Mouse (Mus musculus) spleen, postnatal 14 days (tissue): ENCODE measurements around the gene Dis3l2.

Experiments
- DNase-seq, 2 experiments: peaks; one replicate each; pipeline ENCODE4 v3.0.0; 2021 to 2022; ENCODE audit warnings: low spot score in 2 of 2

Dis3l2 gene

GRCm38 (mm10) chr1:87010629-87011330 lies 307.2 kb downstream of the Dis3l2 start:
- DNase-seq: no peak

DNA sequence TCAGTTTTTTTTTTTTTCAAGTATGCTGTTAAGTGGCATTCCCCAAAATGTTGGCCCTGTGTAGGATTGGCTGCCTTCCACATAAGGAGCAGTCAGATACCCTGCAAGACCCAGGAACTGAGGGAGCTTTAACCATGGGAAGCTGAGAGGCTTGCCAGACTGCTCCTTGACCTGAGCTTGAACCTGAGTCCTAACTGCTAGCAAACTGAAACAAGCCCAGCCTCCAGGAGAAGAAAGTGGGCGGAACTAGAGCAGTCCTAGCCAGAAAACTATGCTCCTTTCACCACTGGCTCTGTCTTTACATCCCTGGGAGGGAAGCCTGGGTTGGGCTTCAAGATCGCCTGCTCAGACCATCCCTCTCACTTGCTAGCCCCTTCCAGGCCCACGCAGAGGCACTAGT lies 308.1 kb downstream of the Dis3l2 start:
- DNase-seq: no peak

DNA sequence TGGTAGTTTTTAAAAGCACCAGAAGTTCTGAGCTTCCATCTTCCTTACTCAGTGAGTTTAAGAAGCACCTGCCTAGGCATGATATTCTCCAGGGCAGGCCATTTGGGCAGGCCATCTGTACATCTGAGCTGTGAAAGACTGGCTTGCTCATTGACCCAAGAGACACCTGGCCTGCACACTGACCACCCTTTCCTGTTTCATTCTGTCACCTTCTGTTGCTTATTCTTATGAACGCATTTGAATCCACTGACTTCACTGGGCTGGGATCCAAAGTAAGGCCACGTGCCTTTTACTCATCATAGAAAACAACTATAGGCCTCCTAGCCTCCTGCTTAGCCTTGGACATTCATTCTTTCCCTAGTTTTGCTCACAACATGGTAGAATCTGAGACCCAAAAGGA lies 309.0 kb downstream of the Dis3l2 start:
- DNase-seq: no peak

DNA sequence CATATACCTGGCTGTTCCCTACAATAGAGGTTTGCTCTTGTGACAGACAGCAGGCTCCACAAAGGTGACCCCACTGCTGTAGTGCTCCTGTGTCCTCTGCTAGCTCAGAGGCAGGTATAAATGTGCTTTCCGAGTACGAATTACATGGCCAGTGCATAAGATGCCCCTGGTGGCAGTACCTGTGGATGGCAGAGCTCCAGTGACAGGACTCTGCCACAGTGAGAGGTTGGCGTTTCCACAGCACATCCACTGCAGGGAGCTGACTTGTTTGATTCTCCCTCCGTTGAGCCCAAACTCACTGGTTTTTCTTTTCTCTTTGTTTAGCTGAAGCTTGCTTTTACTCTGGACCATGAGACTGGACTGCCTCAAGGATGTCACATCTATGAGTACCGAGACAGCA lies 317.1 kb downstream of the Dis3l2 start:
- no peak for DNase-seq

DNA sequence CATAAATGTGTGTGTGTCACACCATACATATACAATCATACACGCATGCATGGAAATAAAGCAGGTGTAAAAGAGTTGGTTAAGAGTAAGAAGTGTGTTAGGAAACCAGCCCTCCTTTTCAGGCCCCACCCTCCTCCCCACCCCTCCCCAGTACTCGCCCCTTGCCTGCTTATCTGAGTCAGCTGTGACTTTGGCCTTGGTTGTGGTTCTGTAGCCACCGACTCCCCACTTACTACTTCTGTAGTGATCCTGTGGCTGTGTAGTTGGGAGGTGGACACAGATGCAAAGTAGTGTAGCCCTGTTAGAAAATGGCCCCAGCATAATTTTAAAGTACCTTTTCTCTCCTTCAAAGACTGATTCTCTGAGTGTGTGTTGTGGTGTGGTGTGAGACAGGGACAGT lies 318.0 kb downstream of the Dis3l2 start:
- no peak for DNase-seq

GRCm38 (mm10) chr1:87023291-87024170 lies 319.9 kb downstream of the Dis3l2 start:
- DNase-seq: no peak

DNA sequence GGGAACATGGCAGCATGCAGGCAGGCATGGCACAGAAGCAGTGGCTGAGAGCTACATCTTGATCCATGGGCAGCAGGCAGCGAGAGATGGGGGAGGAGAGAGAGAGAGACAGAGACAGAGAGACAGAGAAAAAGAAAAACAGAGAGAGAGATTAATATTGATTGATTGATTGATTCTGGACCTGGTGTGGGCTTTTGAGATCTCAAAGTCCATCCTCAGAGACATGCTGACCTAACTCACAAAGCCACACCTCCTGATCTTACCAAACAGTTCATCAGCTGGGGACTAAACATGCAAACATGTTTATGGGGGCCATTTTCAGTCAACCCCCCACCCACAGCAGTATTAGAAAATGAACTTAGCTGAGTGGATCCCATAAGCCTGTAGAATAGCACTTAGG lies 321.4 kb downstream of the Dis3l2 start:
- no peak for DNase-seq

- DNase-seq: no peak
Measured at GRCm38 (mm10) chr1:87028786-87029185, 325.2 kb downstream of the Dis3l2 start.

DNA sequence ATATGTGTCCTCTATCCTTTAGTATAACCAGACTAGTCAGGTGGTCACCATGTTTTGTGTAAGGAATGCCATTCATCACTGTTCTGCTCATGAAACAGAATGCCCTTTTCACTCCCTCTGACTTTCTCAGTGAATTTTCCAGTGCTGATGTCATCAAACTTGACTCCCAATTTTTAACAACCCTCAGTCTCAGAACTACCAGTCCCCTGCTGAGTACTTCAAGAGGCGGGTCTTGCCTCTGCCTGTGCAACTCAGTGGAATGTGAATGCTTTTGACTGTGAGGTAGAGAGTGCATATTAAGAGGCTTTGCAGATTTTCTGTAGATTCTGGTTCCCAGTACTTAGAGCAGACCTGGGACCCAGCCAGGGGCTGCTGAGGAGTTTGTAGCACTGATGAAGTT lies 327.0 kb downstream of the Dis3l2 start:
- no peak for DNase-seq

GRCm38 (mm10) chr1:87032466-87032865 lies 328.9 kb downstream of the Dis3l2 start:
- DNase-seq: no peak

- DNase-seq: no peak
Measured at GRCm38 (mm10) chr1:87035532-87036161, 332.0 kb downstream of the Dis3l2 start.

- no peak for DNase-seq
Measured at GRCm38 (mm10) chr1:87036334-87036733, 332.7 kb downstream of the Dis3l2 start.

DNA sequence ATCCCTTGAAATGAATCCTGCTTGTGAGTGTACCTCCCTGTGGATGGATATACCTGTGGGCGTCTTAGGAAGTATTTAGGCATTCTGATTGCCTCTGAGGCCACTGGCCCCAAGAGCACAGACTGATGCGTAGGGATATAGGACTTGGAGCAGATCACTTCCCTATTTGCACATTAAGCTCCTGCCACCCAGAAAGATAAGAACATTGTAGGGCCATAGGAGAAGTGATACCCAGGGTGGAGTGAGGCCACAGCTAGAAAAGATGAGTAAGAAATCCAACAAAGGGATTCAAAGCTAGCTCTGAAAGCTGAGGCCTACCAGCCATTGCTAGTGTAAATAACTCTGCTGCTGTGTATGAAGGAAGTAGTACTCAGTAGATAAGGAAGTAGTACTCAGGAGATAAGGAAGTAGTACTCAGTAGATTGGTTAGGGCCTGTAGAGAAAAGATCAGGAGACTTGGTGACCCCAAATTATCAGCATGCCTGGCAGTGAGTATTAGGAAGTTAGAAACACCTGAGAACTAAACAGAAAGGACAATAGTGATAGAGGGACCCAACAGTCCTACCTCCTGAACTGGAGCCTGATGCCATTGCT lies 335.0 kb downstream of the Dis3l2 start:
- DNase-seq: no peak

DNA sequence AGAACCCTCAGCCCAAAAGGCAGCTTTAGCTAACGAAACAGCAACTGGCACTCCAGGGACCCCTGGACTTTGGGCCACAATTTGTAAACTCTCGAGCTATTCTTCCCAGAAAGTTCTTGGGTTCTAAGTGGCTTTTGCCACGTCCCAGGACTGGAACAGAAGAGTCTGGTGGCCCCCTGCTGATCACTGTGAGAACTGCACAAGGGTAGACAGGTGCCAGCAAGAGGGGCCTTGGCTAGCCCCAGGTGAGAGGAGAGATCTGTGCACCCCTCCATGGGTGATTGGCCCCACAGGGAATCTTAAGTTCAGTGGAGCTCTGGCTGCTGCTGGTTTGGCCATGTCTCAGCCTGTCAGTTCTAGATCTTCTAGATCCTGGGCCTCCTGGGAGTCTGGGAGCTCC lies 337.5 kb downstream of the Dis3l2 start:
- DNase-seq: peak; percentile 21 to 51

GRCm38 (mm10) chr1:87041814-87042438 lies 338.3 kb downstream of the Dis3l2 start:
- DNase-seq: peak in 1 of 2 experiments; percentile 52

DNA sequence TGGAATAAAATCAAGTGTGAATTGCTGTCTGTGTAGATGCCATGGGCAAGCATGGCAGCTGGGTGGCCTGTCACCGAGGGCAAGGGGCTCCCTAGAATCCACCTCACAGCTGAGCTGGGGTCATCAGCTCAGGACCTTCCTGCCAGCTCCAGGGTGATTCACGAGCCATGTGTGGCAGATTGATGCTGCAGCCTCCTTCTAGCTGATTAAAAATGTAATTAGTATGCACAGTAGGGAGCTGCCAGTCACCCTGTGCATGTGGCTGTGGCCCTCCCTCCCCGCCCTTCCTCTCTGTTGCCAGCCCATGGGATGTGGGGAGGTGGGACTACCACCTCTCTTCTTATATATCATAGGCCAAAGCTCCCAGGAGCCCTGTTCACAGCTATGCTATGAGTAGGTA lies 346.5 kb downstream of the Dis3l2 start:
- no peak for DNase-seq

- DNase-seq: no peak
Measured at GRCm38 (mm10) chr1:87050700-87051099, 347.1 kb downstream of the Dis3l2 start.

- DNase-seq: no peak
Measured at GRCm38 (mm10) chr1:87051369-87051768, 347.8 kb downstream of the Dis3l2 start.

DNA sequence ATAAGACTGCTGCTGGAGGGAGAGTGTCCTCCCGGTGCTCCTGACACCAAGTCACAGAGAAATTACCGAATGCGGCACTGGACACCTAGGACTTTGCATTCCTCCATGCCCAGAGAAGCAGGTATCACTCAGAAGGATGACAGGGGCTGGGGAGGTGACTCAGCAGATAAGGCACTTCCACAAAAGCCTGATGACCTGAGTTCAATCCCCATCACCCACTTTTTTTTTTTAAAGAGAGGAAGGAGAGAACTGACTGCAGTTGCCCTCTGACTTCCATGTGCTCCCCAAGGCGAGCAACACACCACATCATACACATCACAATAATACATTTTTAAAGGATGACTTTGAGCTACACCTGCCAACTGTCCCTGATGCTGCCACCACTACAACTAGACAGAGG lies 353.5 kb downstream of the Dis3l2 start:
- no peak for DNase-seq

DNA sequence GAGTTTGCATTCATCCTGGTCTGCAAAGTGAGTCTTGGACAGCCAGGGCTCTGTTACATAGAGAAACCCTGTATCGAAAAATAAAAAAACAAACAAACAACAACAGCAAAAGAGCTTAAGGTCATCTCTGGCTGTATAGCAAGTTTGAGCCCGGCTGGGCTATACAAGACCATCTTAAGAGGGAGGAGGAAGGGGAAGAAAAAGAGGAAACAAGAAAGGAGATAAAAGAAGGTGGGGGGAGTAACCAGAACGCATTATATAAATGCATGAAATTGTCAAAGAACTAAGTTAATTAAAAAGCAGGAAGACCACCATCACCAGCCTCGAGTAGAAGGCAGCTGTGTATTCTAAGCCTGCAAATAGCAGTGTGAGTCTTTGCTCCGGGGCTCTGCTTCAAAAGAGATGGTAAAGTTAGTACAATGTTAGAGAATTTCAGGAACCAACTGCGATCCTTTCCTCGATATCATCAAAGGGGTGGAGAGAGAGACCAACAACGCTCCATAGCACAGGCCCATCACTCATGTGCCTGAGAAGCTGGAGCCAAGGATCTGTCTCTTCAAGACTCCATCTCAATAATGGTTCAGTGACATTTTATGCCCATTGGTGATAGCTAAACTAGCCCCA lies 355.5 kb downstream of the Dis3l2 start:
- no peak for DNase-seq

DNA sequence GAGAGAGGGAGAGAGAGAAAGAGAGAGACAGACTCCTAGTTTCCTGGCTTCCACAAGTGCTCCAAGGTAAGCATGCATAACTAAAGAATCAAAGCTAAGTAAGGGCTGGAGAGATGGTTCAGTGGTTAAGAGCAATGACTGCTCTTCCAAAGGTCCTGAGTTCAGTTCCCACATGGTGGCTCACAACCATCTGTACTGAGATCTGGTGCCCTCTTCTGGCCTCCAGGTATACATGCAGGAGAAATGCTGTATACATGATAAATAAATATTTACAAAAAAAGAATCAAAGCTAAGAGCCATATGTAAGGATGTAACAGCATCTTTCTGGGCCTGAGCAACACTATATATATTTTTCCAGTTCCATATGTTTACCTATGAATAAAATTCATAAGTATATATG lies 357.3 kb downstream of the Dis3l2 start:
- DNase-seq: no peak
